Mouse (Mus musculus): ENCODE measurements around the gene Ppcdc.
A peak's percentile ranks its signal among the peaks of the same experiment; 100 is the strongest.

Gene Ppcdc

GRCm38 (mm10) chr9:57439522-57440295, at the start of gene Ppcdc:
Gene Ppcdc (minus strand): TSS chr9:57440124.
- DNase-seq (ENCODE audit: low read depth in 1 of 2, low spot score in 2 of 2), result peak; percentile 78 to 80

GRCm38 (mm10) chr9:57487807-57488206, 47.9 kb upstream of the Ppcdc start:
- no peak for DNase-seq (ENCODE audit: low read depth in 1 of 2, low spot score in 2 of 2)

GRCm38 (mm10) chr9:57485774-57486173, 45.9 kb upstream of the Ppcdc start:
- peak in 1 of 2 experiments; percentile 59 for DNase-seq (ENCODE audit: low read depth in 1 of 2, low spot score in 2 of 2)

- no peak for DNase-seq (ENCODE audit: low read depth in 1 of 2, low spot score in 2 of 2)
Measured at GRCm38 (mm10) chr9:57468914-57469313, 29.0 kb upstream of the Ppcdc start.

GRCm38 (mm10) chr9:57467896-57468549, 28.1 kb upstream of the Ppcdc start, which contains the start of gene Scamp5:
Gene Scamp5 (minus strand): TSS chr9:57468060.
- DNase-seq (ENCODE audit: low read depth in 1 of 2, low spot score in 2 of 2), result peak; percentile 12 to 23

- no peak for DNase-seq (ENCODE audit: low read depth in 1 of 2, low spot score in 2 of 2)
Measured at GRCm38 (mm10) chr9:57467271-57467771, 27.4 kb upstream of the Ppcdc start.

- DNase-seq (ENCODE audit: low read depth in 1 of 2, low spot score in 2 of 2), result no peak
Measured at GRCm38 (mm10) chr9:57466101-57466500, 26.2 kb upstream of the Ppcdc start.

GRCm38 (mm10) chr9:57462866-57463265, 22.9 kb upstream of the Ppcdc start:
- DNase-seq (ENCODE audit: low read depth in 1 of 2, low spot score in 2 of 2), result no peak

GRCm38 (mm10) chr9:57459707-57460106, 19.8 kb upstream of the Ppcdc start:
- DNase-seq (ENCODE audit: low read depth in 1 of 2, low spot score in 2 of 2), result no peak

GRCm38 (mm10) chr9:57453516-57453915, 13.6 kb upstream of the Ppcdc start:
- DNase-seq (ENCODE audit: low read depth in 1 of 2, low spot score in 2 of 2), result no peak

GRCm38 (mm10) chr9:57452624-57453462, 12.9 kb upstream of the Ppcdc start:
- DNase-seq (ENCODE audit: low read depth in 1 of 2, low spot score in 2 of 2), result no peak

GRCm38 (mm10) chr9:57449715-57450114, 9.8 kb upstream of the Ppcdc start:
- no peak for DNase-seq (ENCODE audit: low read depth in 1 of 2, low spot score in 2 of 2)

GRCm38 (mm10) chr9:57440620-57441019, 696 bp upstream of the Ppcdc start:
- DNase-seq (ENCODE audit: low read depth in 1 of 2, low spot score in 2 of 2), result no peak

- no peak for DNase-seq (ENCODE audit: low read depth in 1 of 2, low spot score in 2 of 2)
Measured at GRCm38 (mm10) chr9:57439083-57439482, 841 bp downstream of the Ppcdc start.

- DNase-seq (ENCODE audit: low read depth in 1 of 2, low spot score in 2 of 2), result no peak
Measured at GRCm38 (mm10) chr9:57437896-57438614, 1.9 kb downstream of the Ppcdc start.

- no peak for DNase-seq (ENCODE audit: low read depth in 1 of 2, low spot score in 2 of 2)
Measured at GRCm38 (mm10) chr9:57436166-57436565, 3.8 kb downstream of the Ppcdc start.

GRCm38 (mm10) chr9:57434405-57435165, 5.3 kb downstream of the Ppcdc start:
- no peak for DNase-seq (ENCODE audit: low read depth in 1 of 2, low spot score in 2 of 2)

- DNase-seq (ENCODE audit: low read depth in 1 of 2, low spot score in 2 of 2), result peak in 1 of 2 experiments; percentile 62
Measured at GRCm38 (mm10) chr9:57433097-57434032, 6.6 kb downstream of the Ppcdc start.

GRCm38 (mm10) chr9:57432480-57432879, 7.4 kb downstream of the Ppcdc start:
- DNase-seq (ENCODE audit: low read depth in 1 of 2, low spot score in 2 of 2), result no peak

Measured in monocyte, adult 2 months (primary cell).